Mouse (Mus musculus) thymus, adult 2 months (tissue): ENCODE results near the gene Tnrc6b.
"Not testable (repeated sequence)": the region's sequence is repeated elsewhere in the genome, so short reads cannot be mapped to it uniquely, and the experiment has no call there.

Experiments
- CTCF ChIP-seq: fragments of 200-500 bp; IDR thresholded peaks from 2 replicates; pipeline ENCODE4 v1.5.1; 2012; ENCODE audit warnings: mild to moderate bottlenecking, control low read depth, low read length, moderate library complexity, borderline replicate concordance; ENCODE audit not compliant: control insufficient read depth, poor library complexity, insufficient read depth; ENCODE audit errors: extremely low read depth
- POLR2A ChIP-seq: fragments of 200-500 bp; IDR thresholded peaks from 2 replicates; pipeline ENCODE4 v1.6.1; 2012; ENCODE audit warnings: mild to moderate bottlenecking, low read length, control low read depth, moderate library complexity; ENCODE audit not compliant: control insufficient read depth, poor library complexity, insufficient read depth; ENCODE audit errors: extremely low read depth

- not testable (repeated sequence) for TF ChIP-seq CTCF, POLR2A
Observed at GRCm38 (mm10) chr15:80735708-80736107, 24.6 kb downstream of the Tnrc6b start.
